Mouse (Mus musculus): Measurements from ENCODE around the gene Ppm1b.
"Not testable (repeated sequence)": the region's sequence is repeated elsewhere in the genome, so short reads cannot be mapped to it uniquely, and the experiment has no call there.

The Ppm1b gene

GRCm38 (mm10) chr17:84956441-84956840, at the start of gene Ppm1b:
Ppm1b (plus strand) TSS chr17:84956741.
- in situ Hi-C loops (cut with MboI, MseI) = loop anchor here (25.0 kb wide), 1 partner anchor 1181 kb away; the partner anchor contains the start of gene Srbd1

- in situ Hi-C loops (cut with MboI, MseI) = no loop called here
These were observed 34.7 kb upstream of the Ppm1b start for GRCm38 (mm10) chr17:84921666-84922376.

- in situ Hi-C loops (cut with MboI, MseI) = no loop called here
These were observed 31.8 kb upstream of the Ppm1b start for GRCm38 (mm10) chr17:84924779-84925178.

- in situ Hi-C loops (cut with MboI, MseI) = no loop called here
These were observed 30.3 kb upstream of the Ppm1b start for GRCm38 (mm10) chr17:84926233-84926632.

GRCm38 (mm10) chr17:84927580-84927979, 29.0 kb upstream of the Ppm1b start:
- in situ Hi-C loops (cut with MboI, MseI) = no loop called here

GRCm38 (mm10) chr17:84932943-84933342, 23.6 kb upstream of the Ppm1b start:
- in situ Hi-C loops (cut with MboI, MseI) = no loop called here

GRCm38 (mm10) chr17:84933968-84934367, 22.6 kb upstream of the Ppm1b start:
- in situ Hi-C loops (cut with MboI, MseI) = no loop called here

GRCm38 (mm10) chr17:84935620-84936019, 20.9 kb upstream of the Ppm1b start:
- in situ Hi-C loops (cut with MboI, MseI) = not testable (repeated sequence)

- in situ Hi-C loops (cut with MboI, MseI) = no loop called here
These were observed 20.2 kb upstream of the Ppm1b start for GRCm38 (mm10) chr17:84936301-84936700.

GRCm38 (mm10) chr17:84936809-84937208, 19.7 kb upstream of the Ppm1b start:
- in situ Hi-C loops (cut with MboI, MseI) = no loop called here

- in situ Hi-C loops (cut with MboI, MseI) = no loop called here
These were observed 19.3 kb upstream of the Ppm1b start for GRCm38 (mm10) chr17:84937220-84937619.

- in situ Hi-C loops (cut with MboI, MseI) = no loop called here
These were observed 18.3 kb upstream of the Ppm1b start for GRCm38 (mm10) chr17:84938215-84938614.

- in situ Hi-C loops (cut with MboI, MseI) = no loop called here
These were observed 16.4 kb upstream of the Ppm1b start for GRCm38 (mm10) chr17:84940017-84940731.

GRCm38 (mm10) chr17:84941291-84941868, 15.2 kb upstream of the Ppm1b start:
- in situ Hi-C loops (cut with MboI, MseI) = no loop called here

GRCm38 (mm10) chr17:84942358-84943032, 14.0 kb upstream of the Ppm1b start:
- in situ Hi-C loops (cut with MboI, MseI) = no loop called here

- in situ Hi-C loops (cut with MboI, MseI) = no loop called here
These were observed 13.5 kb upstream of the Ppm1b start for GRCm38 (mm10) chr17:84943033-84943393.

GRCm38 (mm10) chr17:84944348-84944747, 12.2 kb upstream of the Ppm1b start:
- in situ Hi-C loops (cut with MboI, MseI) = no loop called here

- in situ Hi-C loops (cut with MboI, MseI) = loop anchor here (5.0 to 25.0 kb wide), 2 partner anchors 115 to 1185 kb away; partner anchors contain the start of gene Srbd1
These were observed 4.0 kb upstream of the Ppm1b start for GRCm38 (mm10) chr17:84952521-84952920.

GRCm38 (mm10) chr17:84953776-84954175, 2.8 kb upstream of the Ppm1b start:
- in situ Hi-C loops (cut with MboI, MseI) = loop anchor here (5.0 to 25.0 kb wide), 2 partner anchors 116 to 1184 kb away; partner anchors contain the start of gene Srbd1

- in situ Hi-C loops (cut with MboI, MseI) = loop anchor here (5.0 to 25.0 kb wide), 2 partner anchors 118 to 1182 kb away; partner anchors contain the start of gene Srbd1
These were observed 1.7 kb upstream of the Ppm1b start for GRCm38 (mm10) chr17:84954881-84955280.

- in situ Hi-C loops (cut with MboI, MseI) = loop anchor here (25.0 kb wide), 1 partner anchor 1180 kb away; the partner anchor contains the start of gene Srbd1
These were observed 468 bp downstream of the Ppm1b start for GRCm38 (mm10) chr17:84956931-84957486.

Measured in T-helper 1 cell (primary cell).